Mouse (Mus musculus): ENCODE measurements around the gene Ccdc189. TPM values are rescaled to one million over a fixed set of nuclear protein-coding genes. Genes with fewer than 3 reads are reported as not detected.

The Ccdc189 gene
- polyA plus RNA-seq, 1 experiment from 2014 or later, result 16.1 TPM

DNA sequence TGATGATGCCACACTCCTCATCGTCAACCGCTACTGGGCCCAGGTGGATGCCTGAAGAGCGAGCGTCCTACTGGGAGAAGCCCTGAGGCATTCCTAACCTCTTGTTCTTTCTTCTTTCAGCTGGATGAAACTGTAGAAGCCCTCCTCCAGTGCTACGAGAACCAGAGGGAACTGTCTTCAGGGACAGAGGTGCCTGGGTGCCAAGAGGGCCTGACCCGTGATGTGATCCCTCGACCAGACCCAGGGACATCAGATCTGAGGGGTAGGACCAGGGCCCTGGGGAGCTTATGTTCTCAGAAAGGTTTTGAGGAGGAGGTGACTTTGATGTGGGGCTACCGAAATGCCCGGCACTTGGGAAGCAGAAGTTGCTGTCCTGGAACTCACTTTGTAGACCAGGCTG lies 1.2 kb upstream of the Ccdc189 start:
- Histone ChIP-seq H3K4me2 (replicated peaks) (peak overlapping the region; percentile 83), H3K27ac (replicated peaks) (no peak overlapping the region), H3K4me3 (peak overlapping the region; percentile 89; the same call in 1 of the 2 replicates), H3K27me3 (no peaks in the 10 kb centered on the region), H3K36me3 (peaks cover 55% of the 10 kb centered on the region), H3K9me3 (no peaks in the 10 kb centered on the region), H3K9ac (replicated peaks) (peak overlapping the region; percentile 83; the same call in 1 of the 2 replicates), H3K4me1 (peaks cover 16% of the 10 kb centered on the region)
- 90% methylated on average over 9 of the region's 9 CpGs for WGBS
- no peak for ATAC-seq (ENCODE audit: low FRiP score, low read depth)

DNA sequence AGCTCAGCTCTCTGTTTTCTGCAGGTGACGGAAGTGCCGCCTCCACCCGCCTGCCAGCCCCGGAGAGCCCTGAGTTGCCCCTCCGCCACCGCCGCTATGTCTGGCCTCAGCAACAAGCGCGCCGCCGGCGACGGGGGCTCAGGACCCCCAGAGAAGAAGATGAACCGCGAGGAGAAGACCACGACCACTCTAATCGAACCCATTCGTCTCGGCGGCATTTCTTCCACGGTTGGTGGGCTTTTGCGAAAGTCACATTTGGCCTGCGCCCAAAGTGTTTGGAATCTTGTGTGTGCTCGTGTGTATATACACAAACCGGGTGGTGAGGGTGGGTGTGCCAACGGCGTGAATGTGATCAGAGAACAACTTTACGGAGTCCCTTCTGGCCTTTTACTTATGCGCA lies 506 bp upstream of the Ccdc189 start:
- no peaks in the 10 kb centered on the region for H3K27me3 ChIP-seq
- H3K4me2 ChIP-seq (replicated peaks), result peak overlapping the region; percentile 83
- H3K9me3 ChIP-seq, result no peaks in the 10 kb centered on the region
- 5% methylated on average over 29 of the region's 29 CpGs for WGBS
- peak overlapping the region; percentile 83 for H3K9ac ChIP-seq (replicated peaks)
- H3K4me3 ChIP-seq, result peak overlapping the region; percentile 89
- H3K27ac ChIP-seq (replicated peaks), result peak overlapping the region; percentile 83; the same call in 1 of the 2 replicates
- H3K36me3 ChIP-seq, result peaks cover 55% of the 10 kb centered on the region
- ATAC-seq (ENCODE audit: low FRiP score, low read depth), result no peak
- H3K4me1 ChIP-seq, result peaks cover 16% of the 10 kb centered on the region

DNA sequence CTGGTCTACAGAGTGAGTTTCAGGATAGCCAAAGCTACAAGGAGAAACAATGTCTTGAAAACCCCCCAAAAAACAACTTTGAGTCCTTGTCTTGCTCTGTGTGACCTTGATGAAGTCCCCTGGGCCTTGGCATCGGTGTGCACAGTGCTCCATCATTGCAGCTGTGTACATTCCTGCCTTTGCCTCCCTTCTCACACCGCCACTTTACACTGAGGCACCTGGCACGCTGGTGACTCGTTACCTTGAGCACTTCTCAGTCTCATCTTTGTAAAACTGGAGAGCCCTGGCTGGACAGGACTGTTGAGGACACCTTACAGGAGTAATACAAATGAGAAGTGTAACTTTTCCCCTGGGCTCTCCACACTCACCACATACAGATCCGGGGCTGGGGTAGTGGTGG lies 1.2 kb downstream of the Ccdc189 start:
- Histone ChIP-seq H3K4me3 (peak overlapping the region; percentile 89), H3K4me1 (peaks cover 16% of the 10 kb centered on the region), H3K27ac (replicated peaks) (peak overlapping the region; percentile 83; the same call in 1 of the 2 replicates), H3K27me3 (no peaks in the 10 kb centered on the region), H3K9me3 (no peaks in the 10 kb centered on the region), H3K4me2 (replicated peaks) (peak overlapping the region; percentile 83), H3K9ac (replicated peaks) (peak overlapping the region; percentile 56; the same call in 1 of the 2 replicates), H3K36me3 (peaks cover 55% of the 10 kb centered on the region)
- ATAC-seq (ENCODE audit: low FRiP score, low read depth), result no peak
- WGBS, result 75% methylated on average over 5 of the region's 5 CpGs

DNA sequence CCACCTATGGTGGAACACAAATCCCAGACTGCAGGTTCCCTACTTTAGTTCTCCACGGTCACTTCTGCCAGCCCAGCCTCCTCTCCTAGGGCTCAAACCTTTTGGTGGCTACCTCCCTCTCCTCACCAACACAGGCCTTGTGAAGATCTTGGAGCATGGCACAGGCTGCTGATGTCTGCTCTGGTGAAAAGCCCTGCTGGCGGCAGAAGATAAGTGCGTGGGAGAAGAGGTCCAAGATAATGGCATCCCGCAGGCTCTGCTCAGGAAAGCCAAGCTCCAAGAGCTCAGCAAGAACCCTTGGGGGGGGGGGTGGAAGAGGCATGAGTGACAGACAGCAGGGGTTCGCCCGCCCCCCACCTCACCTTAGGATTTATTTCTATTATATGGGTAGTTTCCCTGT lies 2.2 kb downstream of the Ccdc189 start:
- Histone ChIP-seq H3K9me3 (no peaks in the 10 kb centered on the region), H3K4me3 (no peak overlapping the region), H3K9ac (replicated peaks) (no peak overlapping the region), H3K27me3 (no peaks in the 10 kb centered on the region), H3K4me1 (peaks cover 16% of the 10 kb centered on the region), H3K27ac (replicated peaks) (no peak overlapping the region), H3K36me3 (peaks cover 55% of the 10 kb centered on the region), H3K4me2 (replicated peaks) (no peak overlapping the region)
- no peak for ATAC-seq (ENCODE audit: low FRiP score, low read depth)
- 87% methylated on average over 6 of the region's 6 CpGs for WGBS

DNA sequence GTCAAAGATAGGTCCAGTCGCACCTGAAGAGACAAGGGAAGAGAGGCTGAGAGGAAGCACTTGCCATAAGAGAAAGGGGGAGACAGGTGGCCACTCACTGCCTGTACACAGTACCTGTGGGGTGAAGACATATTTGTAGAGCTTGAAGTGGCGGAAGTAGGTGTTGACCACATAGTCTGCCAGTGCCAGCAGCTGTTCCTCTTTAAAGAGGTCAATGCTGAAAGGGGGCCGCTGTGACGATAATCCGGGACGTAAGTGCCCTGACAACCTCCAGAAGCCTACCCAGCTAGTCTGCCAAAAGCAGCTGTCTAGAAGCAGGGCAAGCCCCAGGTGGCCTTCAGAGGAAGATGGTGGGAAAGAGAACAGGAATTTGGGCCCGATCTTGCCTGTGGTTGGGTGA lies 3.4 kb downstream of the Ccdc189 start:
- no peak overlapping the region for H3K4me2 ChIP-seq (replicated peaks)
- H3K36me3 ChIP-seq, result peaks cover 54% of the 10 kb centered on the region
- H3K27ac ChIP-seq (replicated peaks), result no peak overlapping the region
- ATAC-seq (ENCODE audit: low FRiP score, low read depth), result no peak
- H3K27me3 ChIP-seq, result no peaks in the 10 kb centered on the region
- WGBS, result 93% methylated on average over 7 of the region's 7 CpGs
- H3K4me3 ChIP-seq, result no peak overlapping the region
- H3K4me1 ChIP-seq, result peaks cover 16% of the 10 kb centered on the region
- H3K9ac ChIP-seq (replicated peaks), result no peak overlapping the region
- H3K9me3 ChIP-seq, result no peaks in the 10 kb centered on the region

DNA sequence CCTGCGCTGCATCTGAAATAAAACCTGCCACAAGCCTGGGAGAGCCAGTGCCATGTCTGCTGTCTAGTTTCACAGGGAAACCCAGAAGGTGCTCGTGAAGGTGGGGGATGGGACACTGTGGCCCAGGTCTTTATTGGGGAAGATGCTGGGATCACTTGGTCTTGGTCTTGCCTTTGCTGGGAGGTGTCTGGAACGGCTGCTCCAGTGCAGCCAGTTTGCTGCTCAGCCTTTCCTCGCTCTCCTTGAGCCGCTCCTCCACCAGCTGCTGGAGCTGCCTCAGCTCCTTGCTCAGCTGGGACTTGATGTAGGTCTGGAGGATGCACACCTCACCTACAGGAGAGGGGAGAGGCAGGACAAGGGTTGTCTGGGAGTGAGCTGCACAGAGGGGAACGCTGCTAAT lies 5.1 kb downstream of the Ccdc189 start:
- 97% methylated on average over 6 of the region's 6 CpGs for WGBS
- H3K4me2 ChIP-seq (replicated peaks), result no peak overlapping the region
- H3K27me3 ChIP-seq, result no peaks in the 10 kb centered on the region
- ATAC-seq (ENCODE audit: low FRiP score, low read depth), result no peak
- H3K4me1 ChIP-seq, result peaks cover 9% of the 10 kb centered on the region
- no peak overlapping the region for H3K9ac ChIP-seq (replicated peaks)
- H3K9me3 ChIP-seq, result no peaks in the 10 kb centered on the region
- peaks cover 67% of the 10 kb centered on the region for H3K36me3 ChIP-seq
- no peak overlapping the region for H3K27ac ChIP-seq (replicated peaks)
- H3K4me3 ChIP-seq, result no peak overlapping the region

DNA sequence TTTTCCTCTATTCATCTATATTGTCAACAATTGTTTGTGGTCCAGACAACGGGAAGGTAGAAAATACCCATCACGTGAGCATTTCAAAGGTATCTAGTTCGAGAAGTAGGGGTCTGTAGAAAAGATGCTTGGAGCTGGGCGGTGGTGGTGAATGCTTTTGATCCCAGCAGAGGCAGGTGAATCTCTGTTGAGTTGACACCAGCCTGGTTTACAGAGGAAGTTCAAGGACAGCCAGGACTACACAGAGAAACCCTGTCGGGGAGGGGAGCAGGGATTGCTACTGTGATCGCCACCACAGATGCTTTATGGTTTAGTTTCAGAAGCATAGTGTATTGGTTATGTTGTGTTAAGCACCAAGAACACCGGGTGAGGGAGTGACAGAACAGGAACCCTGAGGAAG lies 14.3 kb downstream of the Ccdc189 start:
- Histone ChIP-seq H3K36me3 (peaks cover 20% of the 10 kb centered on the region), H3K9me3 (no peaks in the 10 kb centered on the region), H3K4me1 (peaks cover 21% of the 10 kb centered on the region), H3K9ac (replicated peaks) (peak overlapping the region; percentile 85), H3K27me3 (no peaks in the 10 kb centered on the region), H3K4me3 (peak overlapping the region; percentile 64), H3K4me2 (replicated peaks) (peak overlapping the region; percentile 87), H3K27ac (replicated peaks) (no peak overlapping the region)
- no peak for ATAC-seq (ENCODE audit: low FRiP score, low read depth)
- 24% methylated on average over 7 of the region's 7 CpGs for WGBS

DNA sequence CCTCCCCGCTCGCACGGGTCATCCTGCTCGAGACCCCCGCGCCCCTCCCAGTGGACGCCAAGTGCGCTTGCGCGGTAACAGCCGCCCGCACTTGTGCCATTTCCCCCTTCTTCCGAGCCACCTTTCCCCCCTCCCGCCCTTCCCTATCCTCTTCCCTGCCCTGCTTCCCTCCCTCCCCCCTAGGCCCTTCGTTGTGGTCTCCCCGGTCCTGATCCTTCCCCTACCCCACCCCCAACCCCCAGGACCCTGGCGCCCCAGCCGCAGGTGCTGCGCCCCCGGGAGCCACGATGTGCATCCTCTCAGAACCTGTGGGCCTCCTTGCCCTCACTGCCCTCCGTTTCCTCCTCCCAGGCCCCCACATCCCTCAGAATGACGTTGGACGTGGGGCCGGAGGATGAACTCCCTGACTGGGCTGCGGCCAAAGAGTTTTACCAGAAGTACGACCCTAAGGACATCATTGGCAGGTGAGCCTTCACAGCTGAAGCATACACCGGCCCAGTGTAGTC lies 14.8 kb downstream of the Ccdc189 start:
- Histone ChIP-seq H3K4me1 (peaks cover 21% of the 10 kb centered on the region), H3K27ac (replicated peaks) (peak overlapping the region; percentile 69), H3K4me2 (replicated peaks) (peak overlapping the region; percentile 87), H3K27me3 (no peaks in the 10 kb centered on the region), H3K4me3 (peak overlapping the region; percentile 64), H3K9ac (replicated peaks) (peak overlapping the region; percentile 85), H3K9me3 (no peaks in the 10 kb centered on the region), H3K36me3 (peaks cover 16% of the 10 kb centered on the region)
- ATAC-seq (ENCODE audit: low FRiP score, low read depth), result peak; percentile 5; the same call in 1 of the 2 replicates
- WGBS, result 1% methylated on average over 18 of the region's 28 CpGs

DNA sequence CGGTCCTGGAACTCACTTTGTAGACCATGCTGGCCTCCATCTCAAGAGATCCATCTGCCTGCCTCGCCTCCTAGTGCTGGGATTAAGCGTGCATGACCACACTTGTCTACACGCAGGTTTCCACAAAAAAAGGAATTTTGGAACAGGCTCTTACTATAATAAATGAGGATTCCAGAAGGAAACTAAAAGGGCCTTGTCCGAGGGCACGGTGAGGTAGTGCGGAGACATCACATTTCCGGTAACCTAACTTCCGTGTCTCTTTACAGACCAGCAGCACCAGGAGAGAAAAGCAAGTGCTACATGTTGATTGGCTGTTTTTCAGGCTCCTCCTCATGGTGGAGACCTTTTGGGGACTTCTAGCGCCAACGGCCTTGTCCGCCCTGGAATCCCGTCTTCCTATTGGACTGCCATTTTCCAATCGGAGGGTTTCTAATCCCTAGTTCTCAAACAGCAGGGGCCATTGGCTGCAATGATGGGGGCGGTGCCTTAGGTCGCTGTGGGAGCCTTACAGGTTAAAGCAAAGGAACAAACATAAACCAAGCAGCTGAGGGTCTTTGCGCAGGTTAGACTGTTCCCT lies 15.4 kb downstream of the Ccdc189 start, which contains the start of gene Phkg2:
TSS of gene Phkg2 (plus strand) at position 446 of the 577 bp plus-strand sequence.
- Histone ChIP-seq H3K27ac (replicated peaks) (peak within 1 kb of the TSS; percentile 69), H3K27me3 (no peaks in the 10 kb centered on the region), H3K36me3 (peaks cover 13% of the 10 kb centered on the region), H3K9ac (replicated peaks) (peak within 1 kb of the TSS; percentile 85), H3K4me3 (peak within 1 kb of the TSS; percentile 64), H3K4me2 (replicated peaks) (peak within 1 kb of the TSS; percentile 87), H3K4me1 (peaks cover 21% of the 10 kb centered on the region), H3K9me3 (no peaks in the 10 kb centered on the region)
- ATAC-seq (ENCODE audit: low FRiP score, low read depth), result peak; percentile 98
- WGBS, result under 1% methylated on average over 16 of the region's 17 CpGs

DNA sequence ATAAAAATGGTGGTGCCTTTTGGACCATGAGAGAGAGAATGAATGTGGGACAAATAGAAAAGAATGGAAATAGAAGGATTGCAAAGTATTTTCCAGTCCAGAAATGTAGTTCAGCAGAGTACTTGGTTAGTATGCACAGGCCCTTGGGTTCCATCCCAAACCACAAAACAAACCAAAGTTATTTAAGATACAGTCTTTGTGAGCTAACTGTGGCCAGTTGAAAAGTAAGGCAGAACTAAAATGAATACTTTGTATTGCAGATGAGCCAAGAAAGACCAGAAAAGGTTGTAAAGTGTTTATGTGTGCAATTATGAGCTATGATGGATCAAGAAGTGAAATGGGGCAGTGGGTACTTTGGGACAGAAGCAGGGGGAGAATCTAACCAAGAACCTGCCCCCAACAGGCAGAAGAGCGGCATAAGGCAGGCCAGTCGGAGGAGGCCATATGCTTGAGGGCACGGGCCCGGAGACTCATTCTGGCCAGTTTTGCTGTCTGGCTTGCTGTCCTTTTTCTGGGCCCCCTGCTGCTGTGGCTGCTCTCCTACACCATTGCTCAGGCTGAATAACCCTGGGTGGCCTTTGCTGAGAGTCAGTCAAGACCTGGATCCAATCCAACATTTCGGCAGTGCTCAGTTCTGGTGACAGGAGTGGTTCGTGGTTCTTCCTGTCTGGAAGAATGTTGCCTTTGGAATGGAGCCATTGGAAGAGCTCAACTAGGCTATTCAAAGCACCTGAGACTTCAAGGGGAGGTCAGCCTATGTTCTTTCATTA lies 23.8 kb downstream of the Ccdc189 start:
- ATAC-seq (ENCODE audit: low FRiP score, low read depth), result no peak
- Histone ChIP-seq H3K27ac (replicated peaks) (no peak overlapping the region), H3K4me1 (no peaks in the 10 kb centered on the region), H3K9me3 (no peaks in the 10 kb centered on the region), H3K36me3 (peaks cover 69% of the 10 kb centered on the region), H3K27me3 (no peaks in the 10 kb centered on the region), H3K4me3 (no peak overlapping the region), H3K9ac (replicated peaks) (no peak overlapping the region), H3K4me2 (replicated peaks) (no peak overlapping the region)
- WGBS, result 75% methylated on average over 6 of the region's 6 CpGs

DNA sequence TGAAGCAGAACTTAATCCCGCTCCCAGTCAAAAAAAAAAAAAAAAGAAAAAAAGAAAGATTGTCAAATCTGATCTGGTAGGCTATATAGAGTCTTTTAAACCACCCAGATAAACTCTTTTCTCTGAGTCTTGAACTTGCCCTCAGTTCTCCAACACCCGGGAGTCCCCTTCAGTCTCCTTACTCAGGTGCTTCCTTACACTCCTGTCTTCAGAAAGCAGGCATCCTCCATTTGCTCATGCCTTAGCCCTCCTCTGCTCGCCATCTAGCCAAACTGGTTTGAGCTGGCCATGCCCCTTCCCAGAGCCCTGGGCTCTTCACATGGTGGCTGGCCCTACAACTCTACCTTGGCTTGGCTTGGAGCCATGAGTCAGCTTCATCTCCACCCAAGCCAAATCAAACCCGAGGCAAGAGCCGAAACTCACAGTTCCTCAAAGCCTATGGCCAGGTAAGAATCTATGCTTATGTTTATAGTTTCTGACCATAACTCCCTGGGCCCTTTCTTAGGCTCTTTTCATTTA lies 27.0 kb downstream of the Ccdc189 start, which contains the start of gene Tmem265:
TSS of gene Tmem265 (plus strand) at position 51 of the 519 bp plus-strand sequence.
- Histone ChIP-seq H3K4me3 (no peak within 1 kb of the TSS), H3K4me1 (no peaks in the 10 kb centered on the region), H3K27ac (replicated peaks) (no peak within 1 kb of the TSS), H3K27me3 (no peaks in the 10 kb centered on the region), H3K9ac (replicated peaks) (no peak within 1 kb of the TSS), H3K36me3 (peaks cover 88% of the 10 kb centered on the region), H3K9me3 (no peaks in the 10 kb centered on the region), H3K4me2 (replicated peaks) (no peak within 1 kb of the TSS)
- WGBS, result 90% methylated on average over 5 of the region's 5 CpGs
- no peak for ATAC-seq (ENCODE audit: low FRiP score, low read depth)

DNA sequence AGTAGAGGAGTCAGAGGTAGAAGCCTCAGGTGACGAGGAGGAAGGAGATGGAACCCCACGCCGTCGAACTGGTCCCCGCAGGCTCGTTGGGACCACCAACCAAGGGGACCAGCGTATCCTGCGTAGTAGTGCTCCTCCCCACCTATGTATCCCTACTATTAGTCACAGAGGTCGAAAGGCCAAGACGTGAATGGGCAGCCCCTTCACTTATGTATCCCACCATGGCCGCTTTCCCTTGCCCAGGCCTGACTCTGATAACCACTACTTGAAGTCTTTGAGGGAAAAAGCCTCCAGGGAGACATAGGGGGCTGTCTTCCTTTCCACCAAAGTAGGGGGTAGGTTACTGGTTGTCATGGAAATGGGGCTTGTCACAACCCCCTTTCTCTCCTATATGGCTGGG lies 27.8 kb downstream of the Ccdc189 start:
- Histone ChIP-seq H3K9me3 (no peaks in the 10 kb centered on the region), H3K4me1 (no peaks in the 10 kb centered on the region), H3K4me2 (replicated peaks) (no peak overlapping the region), H3K36me3 (peaks cover 89% of the 10 kb centered on the region), H3K27me3 (no peaks in the 10 kb centered on the region), H3K27ac (replicated peaks) (no peak overlapping the region), H3K4me3 (no peak overlapping the region), H3K9ac (replicated peaks) (no peak overlapping the region)
- no peak for ATAC-seq (ENCODE audit: low FRiP score, low read depth)
- WGBS, result 96% methylated on average over 11 of the region's 11 CpGs
